Comparison of ENCODE assay signal across 36 mouse cellular contexts in the genomic region with DNA sequence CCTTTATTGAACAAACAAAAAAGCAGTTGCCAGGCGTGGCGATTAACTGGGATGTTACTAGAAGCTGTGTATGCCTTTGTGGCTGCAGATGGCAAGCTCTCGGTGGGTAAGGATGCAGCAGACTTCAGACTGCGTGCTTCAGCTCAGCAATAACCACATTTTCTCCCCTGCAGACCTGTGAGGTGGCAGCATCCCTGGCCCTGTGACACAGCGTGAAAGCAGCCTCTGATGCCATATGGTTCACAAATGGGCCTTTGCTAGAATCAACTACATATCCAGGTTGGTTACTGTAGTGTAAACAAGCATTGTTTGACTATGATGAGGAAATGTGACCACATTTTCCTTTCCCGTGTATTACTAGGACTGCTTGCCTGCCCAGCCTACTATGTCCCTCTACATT. TPM values are rescaled to one million over a fixed set of nuclear protein-coding genes. Genes with fewer than 3 reads are reported as not detected.
A peak's percentile ranks its signal among the peaks of the same experiment; 100 is the strongest.
DNase-seq lines count a peak whose midpoint lies in the region; ATAC-seq lines count a peak whose summit lies in the region.
"Had no signal": no experiment of that assay in that cellular context is flagged by ENCODE, and none has a peak within 500 bp of the region (broad histone marks: within the 10 kb centered on the region; RNA-seq: fewer than 3 reads in every experiment).

No protein-coding gene starts in this region.

- H3K9me3 ChIP-seq in midbrain, embryonic 11.5 days (ENCODE audit: control insufficient read depth, low read length), result no peaks in the 10 kb centered on the region
- no peaks in the 10 kb centered on the region for H3K9me3 ChIP-seq in midbrain, embryonic 13.5 days
- H3K9me3 ChIP-seq in limb, embryonic 12.5 days, result no peaks in the 10 kb centered on the region
- H3K9me3 ChIP-seq: hindbrain, embryonic 10.5 days; hindbrain, embryonic 15.5 days; midbrain, embryonic 15.5 days; stomach, embryonic 15.5 days had no signal

- no peak for ATAC-seq in midbrain, embryonic 11.5 days (ENCODE audit: low FRiP score)
- no peak for ATAC-seq in midbrain, embryonic 13.5 days
- ATAC-seq in limb, embryonic 12.5 days (ENCODE audit: insufficient number of reproducible peaks, insufficient read depth, low FRiP score, low TSS enrichment, low read depth), result no peak
- ATAC-seq: forebrain, embryonic 16.5 days; inflammation-experienced regulatory T-cells, adult 6 months; midbrain, embryonic 15.5 days; Patski had no signal

- peak; percentile 21 for DNase-seq in midbrain, embryonic 11.5 days (ENCODE audit: low spot score, missing footprints)
- peak; percentile 27 for DNase-seq in cerebellum, adult 8-10 months
- peak; percentile 51 to 71 for DNase-seq in cerebellum, postnatal 25 days
- DNase-seq in frontal cortex, adult 2 months (ENCODE audit: extremely low spot score in 1 of 2, low spot score in 1 of 2), result no peak
- DNase-seq in left cerebral cortex, postnatal 14 days (ENCODE audit: low spot score in 2 of 2), result no peak
- DNase-seq in kidney, postnatal 14 days, result no peak
- DNase-seq: adrenal gland, postnatal 10 days; gastrocnemius, postnatal 10 days; heart, postnatal 14 days; kidney, adult 11 months; kidney, postnatal 25 days; left cerebral cortex, postnatal 4 days; liver; lung, adult 2 months; lung, postnatal 10 days; right cerebral cortex, postnatal 25 days; thymus, adult 18-20 months; thymus, postnatal 25 days had no signal

- H3K9ac ChIP-seq in midbrain, embryonic 11.5 days (ENCODE audit: low read length), result no peak overlapping the region
- H3K9ac ChIP-seq in midbrain, embryonic 13.5 days (replicated peaks), result no peak overlapping the region
- no peak overlapping the region for H3K9ac ChIP-seq in limb, embryonic 12.5 days (replicated peaks)
- H3K9ac ChIP-seq: hindbrain, embryonic 15.5 days; liver, embryonic 14.5 days; midbrain, embryonic 15.5 days; stomach, embryonic 15.5 days had no signal

- no peaks in the 10 kb centered on the region for H3K36me3 ChIP-seq in midbrain, embryonic 11.5 days (ENCODE audit: control insufficient read depth, insufficient read depth, low read length)
- H3K36me3 ChIP-seq in midbrain, embryonic 13.5 days, result no peaks in the 10 kb centered on the region
- no peaks in the 10 kb centered on the region for H3K36me3 ChIP-seq in limb, embryonic 12.5 days
- H3K36me3 ChIP-seq: hindbrain, embryonic 10.5 days; hindbrain, embryonic 15.5 days; midbrain, embryonic 15.5 days; stomach, embryonic 15.5 days had no signal

- no peak overlapping the region for H3K4me3 ChIP-seq in midbrain, embryonic 11.5 days (ENCODE audit: low read depth, low read length)
- H3K4me3 ChIP-seq in midbrain, embryonic 13.5 days (replicated peaks), result no peak overlapping the region
- H3K4me3 ChIP-seq in limb, embryonic 12.5 days (replicated peaks), result no peak overlapping the region
- H3K4me3 ChIP-seq: hindbrain, embryonic 10.5 days; hindbrain, embryonic 15.5 days; midbrain, embryonic 15.5 days; stomach, embryonic 15.5 days had no signal

- 80% methylated on average over 6 of the region's 6 CpGs for WGBS in midbrain, embryonic 11.5 days
- 76% methylated on average over 6 of the region's 6 CpGs for WGBS in midbrain, embryonic 13.5 days
- WGBS in limb, embryonic 12.5 days, result 53% methylated on average over 6 of the region's 6 CpGs

- H3K27me3 ChIP-seq in midbrain, embryonic 11.5 days (ENCODE audit: control insufficient read depth, insufficient read depth, low read length), result no peaks in the 10 kb centered on the region
- H3K27me3 ChIP-seq in midbrain, embryonic 13.5 days, result no peaks in the 10 kb centered on the region
- H3K27me3 ChIP-seq in limb, embryonic 12.5 days, result no peaks in the 10 kb centered on the region
- H3K27me3 ChIP-seq: hindbrain, embryonic 15.5 days; midbrain, embryonic 15.5 days; stomach, embryonic 15.5 days had no signal

- intact Hi-C loops in left cerebral cortex, postnatal 14 days (cut with DNase I), result no loop called here

- H3K4me1 ChIP-seq in midbrain, embryonic 11.5 days (ENCODE audit: control insufficient read depth, insufficient read depth, low read length), result no peaks in the 10 kb centered on the region
- no peaks in the 10 kb centered on the region for H3K4me1 ChIP-seq in midbrain, embryonic 13.5 days (replicated peaks)
- H3K4me1 ChIP-seq in limb, embryonic 12.5 days (replicated peaks), result peaks cover 57% of the 10 kb centered on the region
- H3K4me1 ChIP-seq: hindbrain, embryonic 10.5 days; hindbrain, embryonic 15.5 days; midbrain, embryonic 15.5 days; stomach, embryonic 15.5 days had no signal

- H3K27ac ChIP-seq in midbrain, embryonic 11.5 days (ENCODE audit: low read depth, low read length), result no peak overlapping the region
- no peak overlapping the region for H3K27ac ChIP-seq in midbrain, embryonic 13.5 days
- H3K27ac ChIP-seq in limb, embryonic 12.5 days, result 0 out of 2 replicates have a peak overlapping the region, but pooled peaks have one; percentile 37
- H3K27ac ChIP-seq: hindbrain, embryonic 10.5 days; hindbrain, embryonic 15.5 days; liver, embryonic 14.5 days; macrophage; midbrain, embryonic 15.5 days; stomach, embryonic 15.5 days had no signal

- H3K4me2 ChIP-seq in midbrain, embryonic 11.5 days, result no peak overlapping the region
- H3K4me2 ChIP-seq in midbrain, embryonic 13.5 days (replicated peaks), result no peak overlapping the region
- no peak overlapping the region for H3K4me2 ChIP-seq in limb, embryonic 12.5 days
- H3K4me2 ChIP-seq: hindbrain, embryonic 15.5 days; midbrain, embryonic 15.5 days; stomach, embryonic 15.5 days had no signal

RNA-seq across cellular contexts. Expression of gene Saxo1, which starts 29.0 kb away (rescaled TPM):
- polyA plus RNA-seq in midbrain, embryonic 11.5 days (2014; fragmentation: Nextera tagmentation; extraction: Ambion mirVana), result not detected in 2 replicates
- not detected in 2 replicates for polyA plus RNA-seq in midbrain, embryonic 13.5 days (2015; fragmentation: Nextera tagmentation; extraction: Ambion mirVana)
- 0.15 and 0.28 TPM in 2 replicates for polyA plus RNA-seq in limb, embryonic 12.5 days (2016; fragmentation: Nextera tagmentation; extraction: Ambion mirVana)
- polyA plus RNA-seq in frontal cortex, adult 2 months (2012; rRNA removed), result 0.06 and 0.10 TPM in 2 replicates
- not detected for total RNA-seq in left cerebral cortex, postnatal 14 days (2021)
- total RNA-seq: adrenal gland, postnatal 10 days; gastrocnemius, postnatal 10 days; heart, postnatal 14 days; layer of hippocampus, adult 18-20 months; layer of hippocampus, postnatal 10 days; left cerebral cortex, adult 18-20 months; left cerebral cortex, postnatal 4 days; megakaryocyte-erythroid progenitor cell, adult 5-6 weeks; MEL; neutrophil, adult 5-6 weeks had no signal
- polyA plus RNA-seq: embryonic facial prominence, embryonic 11.5 days; forebrain, embryonic 16.5 days; hindbrain, embryonic 10.5 days; hindbrain, embryonic 15.5 days; inflammation-experienced regulatory T-cells, adult 6 months; liver, embryonic 14.5 days; lung, adult 2 months; macrophage; midbrain, embryonic 15.5 days; Patski had no signal

RNA-seq across cellular contexts. Expression of gene Rraga, which starts 46.3 kb away (rescaled TPM):
- polyA plus RNA-seq in midbrain, embryonic 11.5 days (2014; fragmentation: Nextera tagmentation; extraction: Ambion mirVana), result 129 and 136 TPM in 2 replicates
- 104 and 116 TPM in 2 replicates for polyA plus RNA-seq in midbrain, embryonic 13.5 days (2015; fragmentation: Nextera tagmentation; extraction: Ambion mirVana)
- 66.2 and 70.8 TPM in 2 replicates for polyA plus RNA-seq in limb, embryonic 12.5 days (2016; fragmentation: Nextera tagmentation; extraction: Ambion mirVana)
- 109 and 132 TPM in 2 replicates for polyA plus RNA-seq in frontal cortex, adult 2 months (2012; rRNA removed)
- 100 to 1,000 TPM; 147 to 152 TPM for total RNA-seq in left cerebral cortex, postnatal 14 days (2021)

Comparison
In these comparisons a context has a peak if more than half of its experiments do, and no peak if none do; other contexts are left out.
1. DNase-seq: peak in midbrain, embryonic 11.5 days (single experiment), cerebellum, adult 8-10 months (single experiment) and cerebellum, postnatal 25 days (2 of 2); none in frontal cortex, adult 2 months (0 of 2), left cerebral cortex, postnatal 14 days (0 of 2) and kidney, postnatal 14 days (single experiment).